Mouse (Mus musculus) limb, embryonic 14.5 days (tissue): ENCODE results near the gene Ccdc152. TPM values are rescaled to one million over a fixed set of nuclear protein-coding genes. Genes with fewer than 3 reads are reported as not detected.

Experiments used
- ATAC-seq: fragments of 200-750 bp; cut with Nextera tagmentation; 2 replicates; pipeline ENCODE4 v1.8.0; 2017; ENCODE audit warnings: low read depth, moderate number of reproducible peaks, moderate TSS enrichment; ENCODE audit not compliant: low FRiP score
- DNase-seq: peaks from one replicate; pipeline ENCODE4 v3.0.0-alpha.2; 2015; ENCODE audit warnings: low spot score
- H3K27ac ChIP-seq: fragments of 300-500 bp; sonication (generic); replicated peaks from 2 replicates; pipeline ENCODE4 v1.5.1; 2014; ENCODE audit warnings: low read depth, mild to moderate bottlenecking, low read length, moderate library complexity, mixed read lengths
- H3K27me3 ChIP-seq: fragments of 300-500 bp; sonication (generic); 2 replicates; pipeline ENCODE4 v1.6.1; 2014; ENCODE audit warnings: low read length, mixed read lengths; ENCODE audit not compliant: control insufficient read depth, insufficient read depth
- H3K36me3 ChIP-seq: fragments of 300-500 bp; sonication (generic); 2 replicates; pipeline ENCODE4 v1.6.1; 2014; ENCODE audit warnings: mild to moderate bottlenecking, low read length, moderate library complexity, mixed read lengths; ENCODE audit not compliant: control insufficient read depth, insufficient read depth
- H3K4me1 ChIP-seq: fragments of 300-500 bp; sonication (generic); 2 replicates; pipeline ENCODE4 v1.6.1; 2014; ENCODE audit warnings: antibody characterized with exemption, low read length, mixed read lengths; ENCODE audit not compliant: control insufficient read depth, insufficient read depth
- H3K4me2 ChIP-seq: fragments of 300-500 bp; sonication (generic); replicated peaks from 2 replicates; pipeline ENCODE4 v1.6.1; 2014; ENCODE audit warnings: low read depth, mild to moderate bottlenecking, low read length, moderate library complexity; ENCODE audit not compliant: severe bottlenecking
- H3K4me3 ChIP-seq: fragments of 300-500 bp; sonication (generic); replicated peaks from 2 replicates; pipeline ENCODE4 v1.5.1; 2014; ENCODE audit warnings: low read length
- H3K9ac ChIP-seq: fragments of 300-500 bp; sonication (generic); 2 replicates; pipeline ENCODE4 v1.6.1; 2014; ENCODE audit warnings: mild to moderate bottlenecking, low read depth, low read length, moderate library complexity; ENCODE audit not compliant: severe bottlenecking
- H3K9me3 ChIP-seq: fragments of 300-500 bp; sonication (generic); 2 replicates; pipeline ENCODE4 v1.6.1; 2016; ENCODE audit warnings: low read length; ENCODE audit not compliant: control insufficient read depth
- POLR2A ChIP-seq: fragments of 200-500 bp; IDR thresholded peaks from 2 replicates; pipeline ENCODE4 v1.8.0; 2012; ENCODE audit warnings: inconsistent platforms, mild to moderate bottlenecking, moderate library complexity, borderline replicate concordance; ENCODE audit not compliant: insufficient read depth, insufficient read length; ENCODE audit errors: extremely low read depth
- WGBS: fragments of 180-500 bp; shearing (Covaris S2); extraction: QIAGEN DNeasy Blood & Tissue Kit; methylation state at CpG from one replicate; pipeline ENCODE4 v1.1.7; 2014; 5-methylcytosine and 5-hydroxymethylcytosine counted together
- polyA plus RNA-seq, 2 experiments: library from polyadenylated mRNA; depleted of rRNA in 1 of 2; stranded (reverse) in 1 of 2; unstranded in 1 of 2; fragments of >200 nt; fragmentation: Nextera tagmentation in 1 of 2; extraction: Ambion mirVana in 1 of 2; gene quantifications; 2 replicates each; pipeline versions ENCODE4 v1.2.1 to v1.2.3; 2012 to 2014

Ccdc152 gene
- polyA plus RNA-seq, 2 experiments: 0.77 TPM; not detected in 1

- TF ChIP-seq POLR2A: no peak
- Histone ChIP-seq H3K4me1 (no peaks in the 10 kb centered on the region), H3K4me2 (no peak overlapping the region), H3K9me3 (no peaks in the 10 kb centered on the region), H3K27ac (no peak overlapping the region), H3K27me3 (no peaks in the 10 kb centered on the region), H3K4me3 (no peak overlapping the region), H3K9ac (no peak overlapping the region), H3K36me3 (no peaks in the 10 kb centered on the region)
- ATAC-seq (no peak), DNase-seq (no peak)
- 89% methylated on average over 2 of the region's 2 CpGs for WGBS
Observed at GRCm38 (mm10) chr15:3236338-3236737, 67.0 kb downstream of the Ccdc152 start.

- no peak overlapping the region for H3K4me3 ChIP-seq
- no peak overlapping the region for H3K4me2 ChIP-seq
- DNase-seq (no peak), ATAC-seq (no peak)
- no peaks in the 10 kb centered on the region for H3K4me1 ChIP-seq
- H3K27ac ChIP-seq: no peak overlapping the region
- no peak overlapping the region for H3K9ac ChIP-seq
- 71% methylated on average over 3 of the region's 3 CpGs for WGBS
- TF ChIP-seq POLR2A: no peak
- no peaks in the 10 kb centered on the region for H3K27me3 ChIP-seq
- no peaks in the 10 kb centered on the region for H3K36me3 ChIP-seq
- H3K9me3 ChIP-seq: no peaks in the 10 kb centered on the region
Observed at GRCm38 (mm10) chr15:3233837-3234551, 69.3 kb downstream of the Ccdc152 start.

GRCm38 (mm10) chr15:3232168-3232835 lies 71.0 kb downstream of the Ccdc152 start:
- Histone ChIP-seq H3K4me2 (no peak overlapping the region), H3K9me3 (no peaks in the 10 kb centered on the region), H3K27me3 (no peaks in the 10 kb centered on the region), H3K4me1 (0 out of 2 replicates have a peak, but pooled peaks cover 3% of the 10 kb centered on the region), H3K4me3 (no peak overlapping the region), H3K36me3 (no peaks in the 10 kb centered on the region), H3K9ac (no peak overlapping the region), H3K27ac (no peak overlapping the region)
- no peak for DNase-seq
- ATAC-seq: no peak
- TF ChIP-seq POLR2A: no peak
- WGBS: 33% methylated on average over 9 of the region's 9 CpGs

GRCm38 (mm10) chr15:3231004-3231403 lies 72.3 kb downstream of the Ccdc152 start:
- no peak for DNase-seq
- TF ChIP-seq POLR2A: no peak
- H3K27ac ChIP-seq: no peak overlapping the region
- H3K27me3 ChIP-seq: no peaks in the 10 kb centered on the region
- H3K4me1 ChIP-seq: 0 out of 2 replicates have a peak, but pooled peaks cover 5% of the 10 kb centered on the region
- no peaks in the 10 kb centered on the region for H3K9me3 ChIP-seq
- H3K4me2 ChIP-seq: no peak overlapping the region
- no peak overlapping the region for H3K4me3 ChIP-seq
- WGBS: 78% methylated on average over 4 of the region's 4 CpGs
- ATAC-seq: no peak
- H3K36me3 ChIP-seq: no peaks in the 10 kb centered on the region
- H3K9ac ChIP-seq: no peak overlapping the region

Other genes starting within 250 kb of the Ccdc152 start
- gene Selenop, start 35.0 kb downstream of the Ccdc152 start, polyA plus RNA-seq (2012; rRNA removed): 96.9 and 99.2 TPM in 2 replicates
- 174 and 191 TPM in 2 replicates for gene Selenop, start 35.0 kb downstream of the Ccdc152 start, polyA plus RNA-seq (2014; fragmentation: Nextera tagmentation; extraction: Ambion mirVana)